Mouse (Mus musculus) lung, adult 18-20 months (tissue): ENCODE data around the gene Ghrl.
"Not testable (repeated sequence)": the region's sequence is repeated elsewhere in the genome, so short reads cannot be mapped to it uniquely, and the experiment has no call there.

Source experiments
- DNase-seq, 2 experiments: peaks; one replicate each; pipeline ENCODE4 v3.0.0; 2022; ENCODE audit warnings: mixed read lengths in 2 of 2

Ghrl gene

GRCm38 (mm10) chr6:113696582-113697221 lies 23.0 kb downstream of the Ghrl start, which contains the start of gene Tatdn2:
TSS of gene Tatdn2 (plus strand) at chr6:113697050.
- peak; percentile 99 for DNase-seq

GRCm38 (mm10) chr6:113695766-113696355 lies 23.8 kb downstream of the Ghrl start:
- DNase-seq = no peak

DNA sequence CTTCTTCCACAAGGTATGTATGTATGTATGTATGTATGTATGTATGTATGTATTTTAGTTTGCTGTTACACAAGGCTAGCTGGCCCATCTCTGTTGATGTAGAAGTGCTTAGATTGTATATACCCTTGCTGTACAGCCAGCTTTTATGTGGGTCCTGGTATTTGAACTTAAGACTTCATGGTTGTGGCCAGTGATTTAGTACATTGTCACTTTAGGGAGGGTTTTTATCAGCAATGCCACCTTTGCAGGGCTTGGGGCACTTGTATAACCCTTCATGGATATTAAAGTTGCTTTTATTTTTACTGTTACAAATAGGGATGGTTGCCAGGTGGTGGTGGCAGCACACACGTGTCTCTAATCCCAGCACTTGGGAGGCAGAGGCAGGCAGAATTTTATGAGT lies 24.5 kb downstream of the Ghrl start:
- DNase-seq = no peak

DNA sequence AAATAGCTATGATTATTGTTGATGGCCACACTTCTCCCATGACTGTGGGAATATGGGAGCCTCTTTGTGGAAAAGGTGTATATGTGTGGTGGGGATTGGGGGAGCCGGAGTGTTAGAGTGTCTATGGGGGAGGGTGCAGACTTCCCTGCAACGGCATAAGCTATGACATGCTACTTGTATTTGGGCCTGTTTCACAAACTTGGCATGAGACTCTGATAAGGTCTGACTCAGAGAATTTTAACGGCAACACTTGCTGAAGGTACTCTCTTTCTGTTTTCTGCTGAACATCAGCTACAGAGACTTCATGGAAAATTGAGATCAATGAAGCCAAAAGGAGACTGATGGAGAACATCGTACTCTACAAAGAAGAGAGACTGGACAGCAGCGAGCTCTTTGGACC lies 26.3 kb downstream of the Ghrl start:
- no peak for DNase-seq

- no peak for DNase-seq
Observed at GRCm38 (mm10) chr6:113692661-113693133, 27.0 kb downstream of the Ghrl start.

DNA sequence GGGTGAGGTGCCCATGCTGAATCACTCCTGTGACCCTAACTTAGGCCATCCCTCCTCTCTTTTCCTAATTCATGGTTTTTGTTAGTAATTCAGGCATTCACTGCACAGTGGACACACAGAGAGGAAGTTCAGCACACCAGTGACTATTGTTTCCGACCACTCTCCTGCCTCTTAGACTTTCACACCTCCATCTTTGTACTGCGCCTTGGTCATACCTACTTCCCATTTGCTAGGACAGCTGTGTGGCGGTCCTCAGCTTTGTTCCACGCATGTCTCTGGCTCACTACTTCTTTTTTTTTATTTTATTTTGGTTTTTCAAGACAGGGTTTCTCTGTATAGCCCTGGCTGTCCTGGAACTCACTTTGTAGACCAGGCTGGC lies 28.6 kb downstream of the Ghrl start:
- no peak for DNase-seq

GRCm38 (mm10) chr6:113690400-113691083 lies 29.1 kb downstream of the Ghrl start:
- DNase-seq = peak; percentile 83 to 91

GRCm38 (mm10) chr6:113690008-113690399 lies 29.7 kb downstream of the Ghrl start:
- DNase-seq = no peak

DNA sequence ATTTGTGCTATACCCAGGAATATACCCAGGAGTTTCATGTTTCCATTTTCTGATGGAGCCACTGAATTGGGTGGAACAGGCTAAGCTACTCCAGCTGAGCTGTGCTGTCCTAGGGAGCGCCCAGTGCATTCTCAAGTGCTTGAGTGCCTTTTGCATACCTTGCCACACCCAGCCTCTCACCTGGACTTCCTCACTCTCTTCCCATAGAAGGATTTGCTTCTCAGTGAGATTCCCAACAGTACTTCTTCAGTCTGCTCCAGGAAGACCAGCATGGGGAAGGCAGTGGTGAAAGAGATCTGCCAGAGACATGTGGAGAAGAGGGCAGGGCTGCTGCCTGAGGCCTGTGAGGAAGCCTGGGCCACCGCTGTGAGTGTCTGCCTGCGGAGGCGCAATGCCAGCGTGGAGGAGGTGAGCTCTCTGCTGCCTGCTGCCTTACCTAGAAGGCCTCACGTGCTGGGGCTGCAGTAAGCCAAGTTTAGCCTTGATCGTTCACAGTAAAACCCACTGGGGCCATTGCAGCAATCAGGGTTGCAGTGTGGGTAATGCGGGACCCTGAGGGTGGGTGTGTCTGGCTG lies 33.0 kb downstream of the Ghrl start:
- peak; percentile 82 to 88 for DNase-seq

GRCm38 (mm10) chr6:113683081-113683825 lies 36.4 kb downstream of the Ghrl start:
- no peak for DNase-seq

GRCm38 (mm10) chr6:113681271-113681670 lies 38.4 kb downstream of the Ghrl start:
- DNase-seq = peak; percentile 90 to 93

DNA sequence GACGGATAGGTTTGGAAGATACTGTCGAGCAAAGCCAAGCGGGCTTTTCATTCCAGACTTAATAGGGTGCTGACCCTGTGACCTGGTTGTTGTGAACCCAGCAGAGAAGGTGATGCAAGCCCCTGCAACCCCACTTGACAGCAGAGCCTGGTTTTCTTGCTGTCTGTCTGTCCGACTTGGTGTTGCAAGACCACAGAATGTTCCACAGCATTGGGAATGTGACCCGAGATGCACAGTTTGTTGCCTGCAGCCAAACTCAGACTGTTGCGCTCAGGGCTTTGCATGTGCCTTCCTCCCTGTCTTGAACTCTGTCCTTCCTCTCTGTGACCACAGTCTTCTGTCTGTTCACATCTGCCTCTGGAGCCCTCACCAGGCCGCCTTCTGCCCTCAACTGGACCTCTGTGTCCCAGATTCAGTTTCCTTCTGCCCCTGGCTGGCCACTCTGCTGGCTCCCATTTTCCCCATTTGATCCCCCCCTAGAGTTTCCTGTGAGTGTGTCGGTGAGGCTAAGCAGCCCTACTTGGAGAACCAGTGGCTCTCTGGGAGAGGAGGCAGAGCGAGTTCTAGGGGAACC lies 39.6 kb downstream of the Ghrl start:
- DNase-seq = peak in 1 of 2 experiments; percentile 36

DNA sequence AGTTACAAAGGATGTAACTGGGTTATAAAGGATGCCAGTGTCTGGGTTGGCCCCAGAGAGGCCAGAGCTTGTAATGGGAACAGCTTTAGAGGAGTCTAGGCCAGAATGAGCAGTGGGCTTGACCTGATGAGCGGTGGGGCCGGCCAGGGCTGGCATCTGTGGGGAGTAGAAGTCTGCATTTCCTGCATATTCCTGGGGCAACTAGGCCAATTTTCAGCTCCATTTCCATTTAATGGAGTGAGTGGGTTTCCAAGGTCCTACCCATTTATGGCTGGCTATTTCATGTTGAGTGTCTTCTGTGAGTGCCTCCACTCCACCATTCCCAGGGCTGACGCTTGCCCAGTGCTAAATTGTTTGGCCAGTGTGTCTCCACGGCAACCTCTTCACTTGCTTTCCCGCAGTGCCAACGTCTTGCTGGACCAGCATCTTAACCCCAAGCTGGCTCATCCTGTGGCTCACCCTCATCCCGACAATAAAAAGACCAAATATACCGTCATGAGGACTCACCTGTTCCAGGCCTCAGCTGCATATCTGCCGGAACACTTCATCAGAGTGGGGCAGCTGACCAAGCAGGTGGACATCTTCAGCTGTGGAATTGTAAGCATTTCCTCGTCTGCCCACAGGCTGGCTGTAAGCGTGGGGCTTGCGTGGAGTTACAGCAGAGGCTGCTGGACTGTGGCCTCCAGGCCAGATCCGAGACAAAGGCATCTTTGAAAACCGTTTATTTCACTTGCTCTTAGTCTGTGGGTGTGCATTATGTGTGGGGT lies 41.3 kb downstream of the Ghrl start:
- DNase-seq = no peak

GRCm38 (mm10) chr6:113677070-113677734 lies 42.5 kb downstream of the Ghrl start:
- peak; percentile 65 to 68 for DNase-seq

GRCm38 (mm10) chr6:113675991-113676390 lies 43.7 kb downstream of the Ghrl start:
- no peak for DNase-seq

GRCm38 (mm10) chr6:113675234-113675633 lies 44.4 kb downstream of the Ghrl start:
- DNase-seq = peak; percentile 81 to 87

GRCm38 (mm10) chr6:113672989-113673388 lies 46.7 kb downstream of the Ghrl start:
- DNase-seq = no peak

DNA sequence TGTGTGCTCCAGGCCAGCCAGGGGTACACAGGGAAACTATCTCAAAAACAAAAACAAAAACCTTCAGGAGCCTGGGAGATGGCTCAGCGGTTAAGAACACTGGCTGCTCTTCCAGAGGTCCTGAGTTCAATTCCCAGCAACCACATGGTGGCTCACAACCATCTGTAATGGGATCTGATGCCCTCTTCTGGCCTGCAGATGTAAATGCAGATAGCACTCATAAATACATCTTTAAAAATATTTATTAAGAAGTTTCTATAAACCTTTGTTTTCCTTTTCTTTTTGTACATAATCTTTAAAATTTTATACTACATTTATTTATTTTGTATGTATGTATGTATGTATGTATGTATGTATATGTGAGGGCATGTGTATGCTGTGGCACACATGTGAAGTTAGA lies 47.7 kb downstream of the Ghrl start:
- not testable (repeated sequence) for DNase-seq

GRCm38 (mm10) chr6:113669821-113670220 lies 49.9 kb downstream of the Ghrl start:
- DNase-seq = no peak

- peak; percentile 76 to 82 for DNase-seq
Observed at GRCm38 (mm10) chr6:113668287-113669154, 51.2 kb downstream of the Ghrl start.
